Mouse (Mus musculus): Measurements from ENCODE around the gene Rtn1. TPM values are rescaled to one million over a fixed set of nuclear protein-coding genes. Genes with fewer than 3 reads are reported as not detected.

Gene Rtn1
- polyA plus RNA-seq, 1 experiment, result not detected

DNA sequence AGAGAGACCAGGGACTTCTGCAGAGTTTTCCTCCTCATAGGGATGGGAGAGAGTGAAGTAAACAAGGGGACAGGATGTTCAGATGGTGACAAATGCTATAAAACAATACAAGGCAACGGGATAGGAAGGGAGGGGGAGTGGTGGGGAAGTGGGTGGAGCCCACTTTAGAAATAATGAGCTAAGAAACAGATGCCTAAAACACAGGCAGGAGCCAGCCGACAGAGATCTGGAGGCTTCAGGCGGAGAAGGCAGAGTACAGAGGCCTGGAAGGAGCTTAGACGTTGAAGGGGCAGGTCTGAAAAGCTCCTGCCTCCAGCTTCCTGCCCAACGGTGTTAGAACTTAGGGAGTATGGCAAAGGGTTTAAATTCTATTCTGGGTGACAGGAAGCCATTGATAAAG is 195.3 kb downstream of the Rtn1 start:
- TF ChIP-seq USF1 (IDR thresholded peaks at IDR 0.05; ENCODE audit: low read depth) (no peak), MAX (IDR thresholded peaks at IDR 0.05; ENCODE audit: low read depth) (no peak)
- H3K27me3 ChIP-seq (ENCODE audit: control insufficient read depth, insufficient read depth, insufficient read length), result no peaks in the 10 kb centered on the region
- no peaks in the 10 kb centered on the region for H3K79me2 ChIP-seq (ENCODE audit: control insufficient read depth, insufficient read depth)
- H3ac ChIP-seq (ENCODE audit: control insufficient read depth, insufficient read length), result no peak overlapping the region
- no peaks in the 10 kb centered on the region for H3K36me3 ChIP-seq (ENCODE audit: control insufficient read depth, insufficient read depth)
- H3K4me3 ChIP-seq, result no peak overlapping the region
- no peak overlapping the region for H3K4me2 ChIP-seq (ENCODE audit: low read depth)

DNA sequence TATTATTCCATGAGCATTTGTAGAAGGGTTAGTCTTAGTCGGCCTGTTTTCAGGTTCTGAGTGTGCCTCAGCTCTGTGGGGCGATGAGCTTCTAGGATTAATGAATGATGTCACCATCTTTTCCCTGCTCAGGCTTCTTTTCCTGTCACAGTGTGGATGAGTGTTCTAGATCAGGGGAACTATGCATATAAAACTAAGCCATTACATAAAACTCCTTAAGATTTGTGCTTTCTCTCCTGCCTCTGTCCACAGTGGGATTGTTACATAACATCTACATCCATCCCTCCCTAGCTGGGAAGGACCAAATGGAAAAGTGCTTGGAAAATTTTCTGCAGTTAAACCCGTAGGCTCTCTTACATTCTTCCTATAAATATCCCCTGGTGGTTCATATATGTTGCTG is 208.0 kb downstream of the Rtn1 start:
- no peak overlapping the region for H3K4me3 ChIP-seq
- TF ChIP-seq MYOG (IDR thresholded peaks at IDR 0.05; ENCODE audit: control insufficient read depth in 1 of 3, insufficient read depth in 1 of 3, insufficient read length in 2 of 3, low read depth in 2 of 3) (no peak), CEBPB (IDR thresholded peaks at IDR 0.05; ENCODE audit: insufficient read depth, poor library complexity, severe bottlenecking) (no peak), POLR2A (IDR thresholded peaks at IDR 0.05; ENCODE audit: insufficient read length, low read depth) (no peak), E2F4 (IDR thresholded peaks at IDR 0.05; ENCODE audit: insufficient read depth) (no peak), POLR2AphosphoS2 (IDR thresholded peaks at IDR 0.05; ENCODE audit: insufficient read length, low read depth) (no peak), USF1 (IDR thresholded peaks at IDR 0.05; ENCODE audit: low read depth) (no peak)
- no peak overlapping the region for H3K4me2 ChIP-seq (ENCODE audit: low read depth)
- no peaks in the 10 kb centered on the region for H3K79me2 ChIP-seq (ENCODE audit: control insufficient read depth, insufficient read depth)
- no peaks in the 10 kb centered on the region for H3K36me3 ChIP-seq (ENCODE audit: control insufficient read depth, insufficient read depth)
- peaks cover 5% of the 10 kb centered on the region for H3K27me3 ChIP-seq (ENCODE audit: control insufficient read depth, insufficient read depth, insufficient read length)
- no peak overlapping the region for H3ac ChIP-seq (ENCODE audit: control insufficient read depth, insufficient read length)

DNA sequence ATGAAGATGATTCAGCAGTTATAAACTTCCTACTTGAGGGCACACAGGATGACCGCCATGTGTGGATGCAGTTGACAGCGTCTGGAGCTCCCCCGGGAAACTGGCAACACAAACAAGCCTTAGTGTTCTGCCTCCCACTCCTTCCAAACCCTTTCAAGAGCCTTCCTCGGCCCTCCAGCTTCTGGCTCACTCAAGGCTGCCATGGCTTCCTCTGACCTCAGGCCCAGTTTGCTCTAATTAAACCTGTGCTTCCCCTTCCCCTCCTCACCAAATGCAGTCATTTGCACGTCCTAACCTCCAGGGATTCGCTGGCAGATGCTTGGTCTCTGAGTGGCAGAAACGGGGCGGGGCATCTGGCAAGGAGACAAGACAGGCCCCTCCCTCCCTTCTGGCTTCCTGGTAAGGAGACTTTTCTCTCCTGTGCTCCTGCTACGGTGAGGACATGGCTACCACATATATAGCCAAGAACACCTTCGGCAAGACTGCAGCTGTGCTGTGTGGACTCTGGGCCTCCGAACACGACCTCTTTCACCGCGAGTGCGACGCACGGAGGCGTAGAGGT is 210.8 kb downstream of the Rtn1 start:
- Histone ChIP-seq H3K4me3 (no peak overlapping the region), H3K27me3 (ENCODE audit: control insufficient read depth, insufficient read depth, insufficient read length) (peaks cover 5% of the 10 kb centered on the region), H3K4me2 (ENCODE audit: low read depth) (no peak overlapping the region), H3K36me3 (ENCODE audit: control insufficient read depth, insufficient read depth) (no peaks in the 10 kb centered on the region), H3ac (ENCODE audit: control insufficient read depth, insufficient read length) (no peak overlapping the region), H3K79me2 (ENCODE audit: control insufficient read depth, insufficient read depth) (no peaks in the 10 kb centered on the region)
- TF ChIP-seq REST (IDR thresholded peaks at IDR 0.05; ENCODE audit: insufficient read depth, insufficient read length), result no peak
- TF ChIP-seq POLR2A (IDR thresholded peaks at IDR 0.05; ENCODE audit: insufficient read length, low read depth), result no peak
- no peak for TF ChIP-seq USF1 (IDR thresholded peaks at IDR 0.05; ENCODE audit: low read depth)
- TF ChIP-seq CEBPB (IDR thresholded peaks at IDR 0.05; ENCODE audit: insufficient read depth, poor library complexity, severe bottlenecking), result no peak
- no peak for TF ChIP-seq MYOG (IDR thresholded peaks at IDR 0.05; ENCODE audit: control insufficient read depth in 1 of 3, insufficient read depth in 1 of 3, insufficient read length in 2 of 3, low read depth in 2 of 3)
- TF ChIP-seq SRF (IDR thresholded peaks at IDR 0.05; ENCODE audit: control insufficient read depth, insufficient read length, low read depth), result no peak
- no peak for TF ChIP-seq TCF3 (IDR thresholded peaks at IDR 0.05; ENCODE audit: insufficient read length, low read depth)
- TF ChIP-seq POLR2AphosphoS2 (IDR thresholded peaks at IDR 0.05; ENCODE audit: insufficient read length, low read depth), result no peak
- no peak for TF ChIP-seq MYOD1 (IDR thresholded peaks at IDR 0.05; ENCODE audit: control insufficient read depth in 1 of 3, insufficient read length in 2 of 3, low read depth in 2 of 3)
- TF ChIP-seq E2F4 (IDR thresholded peaks at IDR 0.05; ENCODE audit: insufficient read depth), result no peak
- TF ChIP-seq TCF12 (IDR thresholded peaks at IDR 0.05; ENCODE audit: insufficient read depth, poor library complexity, severe bottlenecking), result no peak
- no peak for TF ChIP-seq MAX (IDR thresholded peaks at IDR 0.05; ENCODE audit: low read depth)

DNA sequence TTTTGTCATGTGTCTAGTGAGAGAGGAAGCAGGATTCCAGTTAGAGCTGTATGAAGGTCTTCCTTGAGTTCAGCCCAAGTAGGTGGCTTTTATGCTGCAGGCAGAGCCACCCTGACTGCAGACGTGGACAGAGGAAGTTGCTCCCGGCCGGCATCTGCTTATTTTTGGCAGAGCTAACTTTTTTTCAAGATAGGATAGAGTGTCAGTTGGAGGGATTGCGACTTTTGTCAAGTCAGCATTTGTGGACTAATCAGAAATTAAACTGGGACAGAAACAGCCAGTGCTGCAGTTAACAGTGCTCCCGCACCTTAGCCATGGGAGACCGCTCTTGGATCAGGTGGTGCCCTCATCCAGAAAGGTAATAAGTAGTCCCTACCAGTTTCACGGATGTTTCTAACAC is 211.4 kb downstream of the Rtn1 start:
- Histone ChIP-seq H3K27me3 (ENCODE audit: control insufficient read depth, insufficient read depth, insufficient read length) (peaks cover 5% of the 10 kb centered on the region), H3ac (ENCODE audit: control insufficient read depth, insufficient read length) (no peak overlapping the region), H3K4me2 (ENCODE audit: low read depth) (no peak overlapping the region), H3K79me2 (ENCODE audit: control insufficient read depth, insufficient read depth) (no peaks in the 10 kb centered on the region), H3K4me3 (no peak overlapping the region), H3K36me3 (ENCODE audit: control insufficient read depth, insufficient read depth) (no peaks in the 10 kb centered on the region)
- no peak for TF ChIP-seq SRF (IDR thresholded peaks at IDR 0.05; ENCODE audit: control insufficient read depth, insufficient read length, low read depth)
- TF ChIP-seq POLR2A (IDR thresholded peaks at IDR 0.05; ENCODE audit: insufficient read length, low read depth), result no peak
- TF ChIP-seq POLR2AphosphoS2 (IDR thresholded peaks at IDR 0.05; ENCODE audit: insufficient read length, low read depth), result no peak
- no peak for TF ChIP-seq MYOG (IDR thresholded peaks at IDR 0.05; ENCODE audit: control insufficient read depth in 1 of 3, insufficient read depth in 1 of 3, insufficient read length in 2 of 3, low read depth in 2 of 3)
- no peak for TF ChIP-seq USF1 (IDR thresholded peaks at IDR 0.05; ENCODE audit: low read depth)
- no peak for TF ChIP-seq REST (IDR thresholded peaks at IDR 0.05; ENCODE audit: insufficient read depth, insufficient read length)
- no peak for TF ChIP-seq TCF3 (IDR thresholded peaks at IDR 0.05; ENCODE audit: insufficient read length, low read depth)

DNA sequence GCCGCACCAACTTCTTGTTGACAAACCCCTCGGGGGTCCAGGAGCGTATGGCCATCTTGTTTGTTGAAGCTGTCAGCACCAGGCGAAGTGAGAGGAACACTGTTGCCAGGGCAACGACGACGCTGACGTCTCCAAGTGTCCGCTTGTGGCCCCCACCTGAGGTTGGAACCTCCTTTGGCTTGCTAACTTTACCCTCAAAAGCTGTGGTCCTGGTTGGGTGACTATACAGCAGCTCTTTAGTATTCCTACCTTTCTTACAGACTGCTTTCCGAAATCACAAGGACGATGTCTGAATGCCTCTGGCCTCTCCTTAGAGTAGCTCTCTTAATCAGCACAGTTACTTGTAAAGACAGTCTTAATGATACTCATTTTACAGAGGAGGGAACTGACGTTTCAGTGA is 223.9 kb downstream of the Rtn1 start, which contains the start of gene Ccdc175:
Gene Ccdc175, minus strand, starts transcription at position 101 of the 400 bp plus-strand sequence.
- no peak for TF ChIP-seq POLR2A (IDR thresholded peaks at IDR 0.05; ENCODE audit: insufficient read length, low read depth)
- TF ChIP-seq E2F4 (IDR thresholded peaks at IDR 0.05; ENCODE audit: insufficient read depth), result no peak
- TF ChIP-seq POLR2AphosphoS2 (IDR thresholded peaks at IDR 0.05; ENCODE audit: insufficient read length, low read depth), result no peak
- no peak for TF ChIP-seq SRF (IDR thresholded peaks at IDR 0.05; ENCODE audit: control insufficient read depth, insufficient read length, low read depth)
- TF ChIP-seq MYOG (IDR thresholded peaks at IDR 0.05; ENCODE audit: control insufficient read depth in 1 of 3, insufficient read depth in 1 of 3, insufficient read length in 2 of 3, low read depth in 2 of 3), result no peak
- TF ChIP-seq MYOD1 (IDR thresholded peaks at IDR 0.05; ENCODE audit: control insufficient read depth in 1 of 3, insufficient read length in 2 of 3, low read depth in 2 of 3), result no peak
- TF ChIP-seq REST (IDR thresholded peaks at IDR 0.05; ENCODE audit: insufficient read depth, insufficient read length), result no peak
- TF ChIP-seq TCF12 (IDR thresholded peaks at IDR 0.05; ENCODE audit: insufficient read depth, poor library complexity, severe bottlenecking), result no peak
- H3K36me3 ChIP-seq (ENCODE audit: control insufficient read depth, insufficient read depth), result no peaks in the 10 kb centered on the region
- H3K79me2 ChIP-seq (ENCODE audit: control insufficient read depth, insufficient read depth), result no peaks in the 10 kb centered on the region
- no peak within 1 kb of the TSS for H3K4me2 ChIP-seq (ENCODE audit: low read depth)
- no peak within 1 kb of the TSS for H3ac ChIP-seq (ENCODE audit: control insufficient read depth, insufficient read length)
- no peaks in the 10 kb centered on the region for H3K27me3 ChIP-seq (ENCODE audit: control insufficient read depth, insufficient read depth, insufficient read length)
- no peak within 1 kb of the TSS for H3K4me3 ChIP-seq

Data from myocyte (in vitro differentiated cells).